Mouse (Mus musculus): Measurements from ENCODE around the gene Spdef.

The Spdef gene

GRCm38 (mm10) chr17:27678924-27679813 lies 49.6 kb downstream of the Spdef start:
- no peak for DNase-seq (ENCODE audit: extremely low spot score, low spot score)

- no peak for DNase-seq (ENCODE audit: extremely low spot score, low spot score)
Observed at GRCm38 (mm10) chr17:27677756-27678155, 51.0 kb downstream of the Spdef start.

DNA sequence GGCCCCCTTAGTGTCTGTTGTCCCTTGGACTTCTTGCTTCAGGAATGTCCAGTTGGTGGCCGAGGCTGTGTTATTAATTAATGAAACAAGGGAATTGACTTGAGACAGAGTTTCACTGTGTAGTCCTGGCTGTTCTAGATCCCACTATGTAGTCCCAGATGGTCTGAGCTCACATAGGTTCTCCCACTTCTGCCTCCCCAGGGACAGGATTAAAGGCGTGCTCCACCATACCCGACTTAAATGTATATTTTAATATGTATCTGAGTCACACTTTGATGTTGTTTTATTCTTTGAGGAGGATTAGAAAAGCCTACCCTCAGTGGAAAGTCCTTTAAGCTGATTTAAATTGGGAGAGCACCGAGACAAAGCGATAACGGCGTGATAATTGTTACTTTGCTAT lies 52.5 kb downstream of the Spdef start:
- DNase-seq (ENCODE audit: extremely low spot score, low spot score): no peak

GRCm38 (mm10) chr17:27675453-27675852 lies 53.3 kb downstream of the Spdef start:
- DNase-seq (ENCODE audit: extremely low spot score, low spot score): no peak

GRCm38 (mm10) chr17:27673945-27674344 lies 54.8 kb downstream of the Spdef start:
- no peak for DNase-seq (ENCODE audit: extremely low spot score, low spot score)

- DNase-seq (ENCODE audit: extremely low spot score, low spot score): no peak
Observed at GRCm38 (mm10) chr17:27671720-27672119, 57.0 kb downstream of the Spdef start.

Measured in neural tube, embryonic 10.5 days (tissue).